Mouse (Mus musculus) forebrain, embryonic 13.5 days (tissue): ENCODE measurements around the gene Rasgrp4. TPM values are rescaled to one million over a fixed set of nuclear protein-coding genes. Genes with fewer than 3 reads are reported as not detected.
"Not testable (repeated sequence)": the region's sequence is repeated elsewhere in the genome, so short reads cannot be mapped to it uniquely, and the experiment has no call there.

Experiments
- ATAC-seq: fragments of 200-750 bp; cut with Nextera tagmentation; 2 replicates; pipeline ENCODE4 v1.8.0; 2017
- H3K27ac ChIP-seq: fragments of 300-500 bp; sonication (generic); 2 replicates; pipeline ENCODE4 v1.5.1; 2015; ENCODE audit warnings: inconsistent platforms, mild to moderate bottlenecking, moderate library complexity
- H3K27me3 ChIP-seq: fragments of 300-500 bp; sonication (generic); 2 replicates; pipeline ENCODE4 v1.6.1; 2015; ENCODE audit warnings: mild to moderate bottlenecking, inconsistent platforms
- H3K36me3 ChIP-seq: fragments of 300-500 bp; sonication (generic); 2 replicates; pipeline ENCODE4 v1.6.1; 2015; ENCODE audit warnings: mild to moderate bottlenecking, inconsistent platforms; ENCODE audit not compliant: poor library complexity, severe bottlenecking
- H3K4me1 ChIP-seq: fragments of 300-500 bp; sonication (generic); 2 replicates; pipeline ENCODE4 v1.6.1; 2015; ENCODE audit warnings: inconsistent platforms
- H3K4me2 ChIP-seq: fragments of 300-500 bp; sonication (generic); 2 replicates; pipeline ENCODE4 v1.6.1; 2015; ENCODE audit warnings: inconsistent platforms, mild to moderate bottlenecking, moderate library complexity
- H3K4me3 ChIP-seq: fragments of 300-500 bp; sonication (generic); 2 replicates; pipeline ENCODE4 v1.5.1; 2015; ENCODE audit warnings: mild to moderate bottlenecking, inconsistent platforms
- H3K9ac ChIP-seq: fragments of 300-500 bp; sonication (generic); 2 replicates; pipeline ENCODE4 v1.6.1; 2015; ENCODE audit warnings: mild to moderate bottlenecking, inconsistent platforms
- H3K9me3 ChIP-seq: fragments of 300-500 bp; sonication (generic); replicated peaks from 2 replicates; pipeline ENCODE4 v1.6.1; 2016; ENCODE audit warnings: inconsistent platforms
- WGBS: fragments of 180-500 bp; shearing (Covaris S2); methylation state at CpG from one replicate; pipeline ENCODE4 v1.1.7; 2015; 5-methylcytosine and 5-hydroxymethylcytosine counted together
- polyA plus RNA-seq: library from polyadenylated mRNA; unstranded; fragments of >200 nt; fragmentation: Nextera tagmentation; extraction: Ambion mirVana; gene quantifications from 2 replicates; pipeline ENCODE4 v1.2.1, GENCODE M21; 2015

The Rasgrp4 gene
- polyA plus RNA-seq, 1 experiment from 2014 or later = 0.57 TPM

DNA sequence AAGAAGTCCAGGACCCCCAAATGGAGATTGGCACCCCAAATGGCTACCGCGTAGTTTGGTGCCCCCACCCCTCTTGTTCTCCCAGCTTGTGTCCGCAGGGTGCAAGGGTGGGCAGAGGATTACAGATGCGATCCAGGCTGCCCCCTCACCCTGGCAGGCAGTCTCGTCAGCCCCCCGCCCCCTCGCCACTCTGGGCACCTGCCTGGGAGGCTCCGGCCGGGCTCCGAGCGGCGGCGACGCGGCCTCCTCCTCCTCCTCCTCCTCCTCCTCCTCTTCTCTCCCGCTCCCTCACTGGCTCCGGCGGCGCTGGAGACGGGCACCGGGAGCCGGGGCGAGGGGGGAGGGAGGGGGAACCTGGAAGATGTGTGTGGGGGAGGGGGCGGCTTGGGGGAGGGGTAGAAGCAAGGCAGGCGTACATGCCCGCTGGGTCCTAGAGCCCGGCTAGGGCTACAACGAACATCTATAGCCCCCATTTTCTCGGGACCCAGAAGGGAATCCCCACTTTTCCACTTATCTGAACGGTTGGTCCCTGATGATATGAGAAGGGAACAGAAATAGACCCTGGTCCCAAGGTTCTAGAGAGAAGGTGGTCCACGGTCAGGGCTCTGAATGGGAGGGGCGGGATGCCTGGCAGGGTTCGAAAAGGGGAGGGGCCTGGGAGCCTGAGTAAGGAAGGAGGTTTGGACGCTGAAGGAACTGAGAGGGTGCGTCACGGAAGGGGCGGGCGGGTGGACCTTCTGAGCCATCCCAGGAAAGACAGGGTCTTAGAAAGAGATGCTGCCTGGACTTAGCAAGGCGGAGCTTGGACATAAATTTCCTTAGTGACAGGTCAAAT is 34.8 kb downstream of the Rasgrp4 start:
- H3K4me3 ChIP-seq = peak overlapping the region; percentile 64
- peak overlapping the region; percentile 81 for H3K4me2 ChIP-seq
- peaks cover 49% of the 10 kb centered on the region for H3K4me1 ChIP-seq
- H3K27ac ChIP-seq = peak overlapping the region; percentile 81
- peak; percentile 83 for ATAC-seq
- H3K36me3 ChIP-seq = peaks cover 25% of the 10 kb centered on the region
- WGBS = under 1% methylated on average over 31 of the region's 39 CpGs
- H3K9ac ChIP-seq = peak overlapping the region; percentile 75
- H3K9me3 ChIP-seq = no peaks in the 10 kb centered on the region
- peaks cover 53% of the 10 kb centered on the region for H3K27me3 ChIP-seq

DNA sequence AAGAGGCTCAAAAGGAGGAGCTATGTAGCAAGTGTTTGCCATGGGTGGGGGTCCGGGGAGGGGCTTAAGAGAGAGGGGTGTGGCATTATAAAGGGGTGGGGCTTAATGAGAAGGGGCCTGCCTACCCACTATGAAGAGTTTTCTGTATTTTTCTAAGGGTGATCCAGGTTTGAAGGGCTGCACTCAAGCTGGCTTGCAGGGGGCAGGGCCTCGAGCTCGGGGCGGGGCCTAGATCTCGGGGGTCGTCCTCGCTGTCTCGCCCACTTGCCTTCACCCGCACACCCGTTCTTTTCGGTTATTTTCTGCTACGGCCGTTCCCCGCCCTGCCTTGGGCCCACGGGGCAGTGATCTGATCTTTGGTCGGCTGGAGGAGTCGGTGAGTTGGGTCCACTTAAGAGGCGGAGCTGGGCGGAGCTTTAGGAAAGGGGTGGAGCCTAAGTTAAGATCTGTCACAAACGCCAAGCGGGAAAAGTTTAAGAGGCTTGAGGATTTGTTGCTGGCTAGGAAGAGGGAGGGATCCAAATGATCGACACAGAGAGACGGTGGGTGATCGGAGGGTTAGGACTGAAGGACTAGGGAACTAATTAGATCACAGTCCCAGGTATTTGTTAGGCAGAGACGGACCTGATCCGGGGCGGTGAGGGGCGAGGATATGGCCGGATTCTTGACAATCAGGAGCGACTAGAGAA is 35.6 kb downstream of the Rasgrp4 start, which contains the start of the genes Ggn and Spred3:
Gene Ggn (plus strand): TSS at position 145 of the 689 bp plus-strand sequence.
Gene Spred3 (minus strand): TSS at position 346 of the 689 bp plus-strand sequence.
- 1% methylated on average over 30 of the region's 30 CpGs for WGBS
- H3K4me1 ChIP-seq = peaks cover 49% of the 10 kb centered on the region
- peak within 1 kb of the TSS; percentile 81 for H3K4me2 ChIP-seq
- peaks cover 59% of the 10 kb centered on the region for H3K27me3 ChIP-seq
- H3K9me3 ChIP-seq = no peaks in the 10 kb centered on the region
- H3K36me3 ChIP-seq = peaks cover 33% of the 10 kb centered on the region
- H3K9ac ChIP-seq = peak within 1 kb of the TSS; percentile 75
- peak; percentile 41 for ATAC-seq
- H3K27ac ChIP-seq = peak within 1 kb of the TSS; percentile 81
- peak within 1 kb of the TSS; percentile 64 for H3K4me3 ChIP-seq

DNA sequence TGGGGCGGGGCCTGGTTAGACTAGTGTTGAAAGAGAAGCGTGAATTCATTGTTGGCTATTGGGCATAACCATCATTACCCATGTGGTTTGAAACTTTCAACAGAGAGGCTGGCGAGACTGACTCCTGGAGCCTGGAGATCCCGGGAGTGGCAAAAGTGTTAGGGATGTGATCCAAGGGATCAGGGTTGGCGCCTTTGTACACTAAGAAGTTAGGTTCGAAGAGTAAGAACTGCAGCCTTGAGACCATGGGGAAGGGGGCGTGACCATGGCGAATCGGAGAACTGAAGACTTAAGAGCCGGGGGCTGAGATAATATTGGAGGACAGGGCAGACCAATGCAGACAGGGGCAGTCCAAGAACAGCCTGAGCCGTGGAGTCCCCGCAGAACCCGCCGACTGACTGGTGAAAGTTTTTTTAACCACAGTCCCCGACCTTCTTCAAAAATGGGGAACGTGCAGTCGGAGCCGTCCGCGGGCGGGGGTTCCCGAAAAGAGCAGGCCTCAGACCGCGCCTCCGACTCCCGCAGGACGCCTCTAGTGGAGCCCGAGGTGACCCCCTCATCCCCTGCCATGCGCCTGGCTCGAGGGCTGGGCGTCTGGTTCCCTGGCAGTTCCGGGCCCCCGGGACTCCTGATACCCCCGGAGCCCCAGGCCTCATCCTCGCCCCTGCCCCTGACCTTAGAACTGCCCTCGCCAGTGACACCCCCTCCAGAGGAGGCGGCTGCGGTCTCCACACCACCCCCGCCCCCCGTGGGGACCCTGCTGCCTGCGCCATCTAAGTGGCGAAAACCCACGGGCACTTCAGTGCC is 36.3 kb downstream of the Rasgrp4 start:
- H3K27me3 ChIP-seq = peaks cover 59% of the 10 kb centered on the region
- H3K36me3 ChIP-seq = peaks cover 41% of the 10 kb centered on the region
- peak overlapping the region; percentile 64 for H3K4me3 ChIP-seq
- ATAC-seq = no peak
- peaks cover 49% of the 10 kb centered on the region for H3K4me1 ChIP-seq
- H3K9me3 ChIP-seq = no peaks in the 10 kb centered on the region
- H3K4me2 ChIP-seq = peak overlapping the region; percentile 81
- H3K27ac ChIP-seq = no peak overlapping the region
- peak overlapping the region; percentile 35 for H3K9ac ChIP-seq
- under 1% methylated on average over 42 of the region's 43 CpGs for WGBS

DNA sequence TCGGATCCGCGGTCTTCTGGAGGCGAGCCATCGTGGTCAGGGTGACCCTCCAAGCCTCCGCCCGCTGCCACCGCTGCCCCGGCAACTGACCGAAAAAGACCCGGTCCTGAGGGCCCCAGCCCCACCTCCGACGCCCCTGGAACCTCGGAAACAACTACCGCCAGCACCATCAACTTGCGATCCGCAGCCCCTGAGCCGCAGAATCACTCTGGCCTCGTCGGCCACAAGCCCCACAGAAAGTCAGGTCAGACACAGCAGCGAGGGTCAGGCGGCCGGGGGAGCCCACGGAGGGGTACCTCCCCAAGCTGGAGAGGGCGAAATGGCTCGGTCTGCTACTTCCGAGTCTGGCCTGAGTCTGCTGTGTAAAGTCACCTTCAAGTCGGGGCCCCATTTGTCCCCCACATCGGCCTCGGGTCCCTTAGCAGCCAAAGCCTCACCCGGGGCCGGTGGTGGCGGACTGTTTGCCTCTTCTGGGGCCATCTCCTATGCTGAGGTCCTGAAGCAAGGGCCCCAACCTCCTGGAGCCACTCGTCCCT is 37.0 kb downstream of the Rasgrp4 start:
- Histone ChIP-seq H3K27me3 (peaks cover 59% of the 10 kb centered on the region), H3K36me3 (peaks cover 43% of the 10 kb centered on the region), H3K9me3 (no peaks in the 10 kb centered on the region), H3K9ac (peak overlapping the region; percentile 35; the same call in 1 of the 2 replicates), H3K27ac (no peak overlapping the region), H3K4me3 (peak overlapping the region; percentile 64), H3K4me2 (peak overlapping the region; percentile 81), H3K4me1 (peaks cover 49% of the 10 kb centered on the region)
- WGBS = 6% methylated on average over 31 of the region's 34 CpGs
- no peak for ATAC-seq

DNA sequence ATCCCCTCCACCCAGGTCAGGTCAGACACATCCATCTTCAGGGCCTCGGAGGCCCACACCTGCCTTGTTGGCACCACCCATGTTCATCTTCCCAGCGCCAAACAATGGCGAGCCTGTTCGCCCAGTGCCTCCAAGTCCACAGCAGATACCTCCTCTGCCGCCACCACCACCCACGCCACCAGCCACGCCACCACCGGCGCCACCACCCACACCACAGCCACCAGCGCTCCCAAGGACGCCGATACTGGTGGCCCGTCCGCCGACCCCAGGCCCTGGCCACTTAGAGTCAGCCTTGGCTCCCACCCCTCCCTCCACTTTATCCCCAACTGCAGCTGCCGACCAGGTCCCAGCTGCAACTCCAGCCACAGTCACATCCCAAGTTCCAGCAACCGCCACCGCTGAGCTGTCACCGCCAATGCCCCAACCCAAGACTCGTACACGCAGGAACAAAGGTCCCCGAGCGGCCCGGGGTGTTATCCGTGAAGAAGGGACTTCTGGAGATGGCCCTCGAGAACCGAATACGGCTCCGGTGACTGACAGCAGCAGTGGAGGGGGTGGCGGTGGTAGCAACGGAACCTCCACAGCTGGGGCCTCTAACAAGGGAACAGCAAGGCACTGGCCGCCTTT is 37.9 kb downstream of the Rasgrp4 start:
- Histone ChIP-seq H3K27me3 (peaks cover 53% of the 10 kb centered on the region), H3K27ac (no peak overlapping the region), H3K4me2 (0 out of 2 replicates have a peak overlapping the region, but pooled peaks have one; percentile 81), H3K4me3 (no peak overlapping the region), H3K9ac (no peak overlapping the region), H3K36me3 (peaks cover 49% of the 10 kb centered on the region), H3K9me3 (no peaks in the 10 kb centered on the region), H3K4me1 (peaks cover 46% of the 10 kb centered on the region)
- no peak for ATAC-seq
- WGBS = 33% methylated on average over 31 of the region's 32 CpGs

DNA sequence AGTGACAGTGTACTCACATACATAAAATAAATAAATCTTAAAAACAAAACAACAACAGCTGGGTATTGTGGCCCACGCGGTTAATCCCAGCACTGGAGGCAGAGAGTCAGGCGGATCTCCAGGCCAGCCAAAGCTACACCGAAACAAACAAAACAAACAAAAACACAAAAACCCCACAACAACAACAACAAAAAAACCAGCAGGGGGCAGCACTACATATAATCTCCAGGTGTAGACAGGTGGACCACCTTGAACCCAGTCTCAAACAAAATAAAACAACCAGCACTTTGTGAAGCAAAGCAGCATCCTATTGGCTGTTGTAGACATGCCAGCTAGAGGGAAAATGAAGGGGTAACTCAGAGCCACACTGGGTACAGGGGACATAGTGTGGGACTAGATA is 43.5 kb downstream of the Rasgrp4 start:
- WGBS = 89% methylated on average over 4 of the region's 4 CpGs
- Histone ChIP-seq H3K27me3 (peaks cover 19% of the 10 kb centered on the region), H3K4me3 (no peak overlapping the region), H3K4me2 (peak overlapping the region; percentile 90), H3K9ac (no peak overlapping the region), H3K36me3 (peaks cover 41% of the 10 kb centered on the region), H3K9me3 (no peaks in the 10 kb centered on the region), H3K4me1 (peaks cover 20% of the 10 kb centered on the region), H3K27ac (no peak overlapping the region)
- no peak for ATAC-seq

DNA sequence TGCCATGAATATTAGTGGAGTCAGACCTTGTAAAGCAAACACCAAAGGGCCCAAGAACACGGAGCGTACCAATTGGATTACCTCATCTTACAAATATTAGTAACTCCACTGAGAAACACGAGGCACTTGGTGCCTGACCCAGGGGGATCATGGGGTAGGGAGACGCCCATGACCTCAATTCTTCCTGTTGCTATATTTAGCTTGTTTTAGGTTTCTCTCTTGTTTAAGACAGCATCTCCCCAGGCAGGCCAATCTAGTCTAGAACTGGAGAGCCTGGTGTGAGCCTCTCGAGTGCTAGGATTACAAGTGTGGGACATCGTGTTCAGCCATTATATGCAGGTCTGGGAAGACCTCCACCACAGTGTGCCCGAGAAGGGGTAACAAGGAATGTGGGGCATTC is 44.7 kb downstream of the Rasgrp4 start:
- Histone ChIP-seq H3K36me3 (peaks cover 30% of the 10 kb centered on the region), H3K27me3 (peaks cover 7% of the 10 kb centered on the region), H3K4me1 (peaks cover 20% of the 10 kb centered on the region), H3K9me3 (no peaks in the 10 kb centered on the region), H3K9ac (peak overlapping the region; percentile 85), H3K4me3 (peak overlapping the region; percentile 80), H3K27ac (no peak overlapping the region), H3K4me2 (peak overlapping the region; percentile 90)
- 58% methylated on average over 7 of the region's 7 CpGs for WGBS
- no peak for ATAC-seq

DNA sequence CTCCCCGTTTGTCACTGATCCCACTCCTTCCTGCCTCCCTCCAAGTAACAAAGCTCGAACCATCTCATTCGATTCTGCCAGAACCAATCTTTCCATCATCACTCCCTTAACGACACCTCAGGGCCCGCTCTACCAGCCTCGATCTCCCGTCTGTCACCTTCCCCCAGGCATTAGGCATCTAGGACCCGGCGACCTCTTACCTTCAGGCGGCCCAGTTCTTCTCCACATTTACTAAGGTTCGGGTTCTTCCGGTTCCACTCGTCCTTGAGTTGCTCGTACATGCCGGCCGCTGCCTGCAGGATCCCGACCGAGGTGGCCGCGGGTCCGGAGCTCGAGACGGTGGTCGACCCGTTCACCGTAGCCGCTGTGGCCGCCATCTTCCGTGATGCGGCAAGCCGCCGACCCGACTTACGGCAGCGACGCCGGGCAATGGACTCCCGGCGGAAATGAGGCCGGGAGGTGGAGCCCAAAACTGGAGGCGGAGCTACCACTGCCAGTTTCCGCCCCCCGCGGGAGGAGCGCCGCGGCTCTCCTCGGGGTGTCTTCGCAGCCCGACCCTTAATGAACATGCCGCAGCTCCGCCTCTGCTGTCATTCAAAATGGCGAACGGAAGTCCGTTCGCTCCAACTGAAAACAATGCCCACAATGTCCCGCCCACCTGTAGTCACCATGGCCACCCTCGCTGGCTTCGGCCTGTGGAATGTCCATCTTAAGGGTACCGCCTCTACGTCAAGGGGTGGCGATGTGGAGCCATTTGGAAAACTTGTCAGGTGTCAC is 45.6 kb downstream of the Rasgrp4 start, which contains the start of gene Psmd8:
Gene Psmd8 (minus strand): TSS at position 625 of the 777 bp plus-strand sequence.
- H3K9ac ChIP-seq = peak within 1 kb of the TSS; percentile 85
- no peaks in the 10 kb centered on the region for H3K9me3 ChIP-seq
- ATAC-seq = peak; percentile 95
- H3K27me3 ChIP-seq = no peaks in the 10 kb centered on the region
- peak within 1 kb of the TSS; percentile 90 for H3K4me2 ChIP-seq
- peak within 1 kb of the TSS; percentile 31 for H3K27ac ChIP-seq
- WGBS = under 1% methylated on average over 62 of the region's 62 CpGs
- H3K36me3 ChIP-seq = peaks cover 20% of the 10 kb centered on the region
- peaks cover 20% of the 10 kb centered on the region for H3K4me1 ChIP-seq
- H3K4me3 ChIP-seq = peak within 1 kb of the TSS; percentile 80

DNA sequence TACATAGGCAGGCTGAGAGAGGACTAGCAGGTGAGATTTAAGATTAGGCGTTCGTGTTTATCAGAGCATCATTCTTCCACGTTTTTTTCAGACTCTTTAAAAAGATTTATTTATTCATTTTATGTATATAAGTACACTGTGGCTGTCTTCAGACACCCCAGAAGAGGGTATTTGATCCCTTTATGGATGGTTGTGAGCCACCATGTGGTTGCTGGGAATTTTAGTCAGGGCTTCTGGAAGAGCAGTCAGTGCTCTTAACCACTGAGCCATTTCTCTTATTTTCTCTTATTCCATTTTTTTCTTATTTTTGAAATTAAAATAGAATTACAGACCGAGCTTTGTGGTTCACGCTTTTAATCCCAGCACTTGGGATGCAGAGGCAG is 46.2 kb downstream of the Rasgrp4 start:
- H3K9ac ChIP-seq = no peak overlapping the region
- ATAC-seq = peak; percentile 61

DNA sequence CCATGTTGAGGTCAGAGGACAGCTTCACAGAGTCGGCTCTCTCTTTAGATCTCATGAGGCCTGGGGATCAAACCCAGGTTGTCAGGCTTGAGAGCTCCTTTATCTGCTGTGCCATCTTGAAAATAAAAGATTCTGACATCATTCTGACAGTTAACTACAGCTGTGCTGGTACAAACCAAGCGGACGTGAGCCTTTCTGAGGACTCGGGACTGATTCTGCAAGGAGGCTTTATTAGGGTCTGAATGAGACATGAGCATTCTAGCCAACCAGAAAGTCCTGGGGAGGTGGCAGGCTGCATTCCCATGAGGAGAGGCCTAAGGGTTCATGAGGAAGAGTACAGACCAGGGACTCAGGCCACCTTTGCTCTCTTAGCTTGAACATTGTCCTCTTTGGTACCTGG is 46.7 kb downstream of the Rasgrp4 start:
- not testable (repeated sequence) for H3K4me2 ChIP-seq, H3K9ac ChIP-seq, H3K4me3 ChIP-seq, H3K27ac ChIP-seq, H3K9me3 ChIP-seq, H3K36me3 ChIP-seq, H3K27me3 ChIP-seq, ATAC-seq
- H3K4me1 ChIP-seq = peaks cover 20% of the 10 kb centered on the region
- 85% methylated on average over 4 of the region's 4 CpGs for whole genome bisulfite sequencing

More for the DNA sequence above, 46.2 kb downstream of the Rasgrp4 start:
- Histone ChIP-seq H3K36me3 (peaks cover 14% of the 10 kb centered on the region), H3K27ac (0 out of 2 replicates have a peak overlapping the region, but pooled peaks have one; percentile 27), H3K9me3 (no peaks in the 10 kb centered on the region), H3K4me2 (peak overlapping the region; percentile 90), H3K4me3 (peak overlapping the region; percentile 80), H3K27me3 (no peaks in the 10 kb centered on the region), H3K4me1 (peaks cover 20% of the 10 kb centered on the region)
- 42% methylated on average over 5 of the region's 5 CpGs for WGBS
